Mouse (Mus musculus) megakaryocyte, embryonic 14.5 days (primary cell): ENCODE data around the gene Nit2. TPM values are rescaled to one million over a fixed set of nuclear protein-coding genes. Genes with fewer than 3 reads are reported as not detected.

ENCODE experiments used
- H3K27me3 ChIP-seq: replicated peaks from 2 replicates; pipeline ENCODE3; 2012; ENCODE audit warnings: inconsistent platforms
- H3K36me3 ChIP-seq: replicated peaks from 2 replicates; pipeline ENCODE3; 2012; ENCODE audit warnings: low read length, inconsistent platforms, mixed read lengths
- H3K4me1 ChIP-seq: 2 replicates; pipeline ENCODE4 v1.6.1; 2012; ENCODE audit warnings: inconsistent platforms
- H3K4me3 ChIP-seq: replicated peaks from 2 replicates; pipeline ENCODE3; 2012; ENCODE audit warnings: moderate library complexity, mild to moderate bottlenecking, inconsistent platforms
- H3K9me3 ChIP-seq: 2 replicates; pipeline ENCODE4 v1.6.1; 2012; ENCODE audit warnings: inconsistent platforms
- FLI1 ChIP-seq: IDR thresholded peaks from 2 replicates; pipeline ENCODE4 v1.6.1; 2012; ENCODE audit warnings: low read length, inconsistent platforms, mixed read lengths
- GATA1 ChIP-seq: IDR thresholded peaks from 3 replicates; pipeline ENCODE4 v1.6.1; 2012; ENCODE audit warnings: mixed read lengths, low read length, inconsistent platforms, borderline replicate concordance
- polyA plus RNA-seq: library from polyadenylated mRNA; stranded (reverse); fragments of >175 nt; gene quantifications from 2 replicates; pipeline ENCODE4 v1.2.3, GENCODE M21; 2012; ENCODE audit warnings: low replicate concordance; ENCODE audit not compliant: insufficient read depth

Gene Nit2
- polyA plus RNA-seq, 1 experiment = 5.7 TPM

- H3K27me3 ChIP-seq = peaks cover 7% of the 10 kb centered on the region
- H3K36me3 ChIP-seq = no peaks in the 10 kb centered on the region
- peaks cover 15% of the 10 kb centered on the region for H3K4me1 ChIP-seq
- TF ChIP-seq FLI1 = no peak
- TF ChIP-seq GATA1 = no peak
- no peaks in the 10 kb centered on the region for H3K9me3 ChIP-seq
- H3K4me3 ChIP-seq = no peak overlapping the region
These were observed 51.1 kb downstream of the Nit2 start for GRCm38 (mm10) chr16:57116066-57116465.

Other genes with a start within 250 kb of the Nit2 start
- gene Lnp1, start 239.3 kb downstream of the Nit2 start, polyA plus RNA-seq = not detected in 2 replicates
- gene Tmem45a2, start 96.0 kb downstream of the Nit2 start, polyA plus RNA-seq = not detected in 2 replicates
- gene Tomm70a, start 45.6 kb downstream of the Nit2 start, polyA plus RNA-seq = 6.6 and 17.6 TPM in 2 replicates
- gene Tbc1d23, start 64.2 kb upstream of the Nit2 start, polyA plus RNA-seq = 0.36 TPM in 1 of 2 replicates, not detected in the other
- not detected in 2 replicates for gene Tmem30c, start 125.5 kb upstream of the Nit2 start, polyA plus RNA-seq
- gene Filip1l, start 185.8 kb upstream of the Nit2 start, polyA plus RNA-seq = 1.7 TPM in 1 of 2 replicates, not detected in the other